Mouse (Mus musculus) thymus, adult 2 months (tissue): Measurements from ENCODE around the gene Srgap3.

Experiments
- CTCF ChIP-seq: fragments of 200-500 bp; IDR thresholded peaks from 2 replicates; pipeline ENCODE4 v1.5.1; 2012; ENCODE audit warnings: mild to moderate bottlenecking, control low read depth, low read length, moderate library complexity, borderline replicate concordance; ENCODE audit not compliant: control insufficient read depth, poor library complexity, insufficient read depth; ENCODE audit errors: extremely low read depth
- POLR2A ChIP-seq: fragments of 200-500 bp; IDR thresholded peaks from 2 replicates; pipeline ENCODE4 v1.6.1; 2012; ENCODE audit warnings: mild to moderate bottlenecking, low read length, control low read depth, moderate library complexity; ENCODE audit not compliant: control insufficient read depth, poor library complexity, insufficient read depth; ENCODE audit errors: extremely low read depth

DNA sequence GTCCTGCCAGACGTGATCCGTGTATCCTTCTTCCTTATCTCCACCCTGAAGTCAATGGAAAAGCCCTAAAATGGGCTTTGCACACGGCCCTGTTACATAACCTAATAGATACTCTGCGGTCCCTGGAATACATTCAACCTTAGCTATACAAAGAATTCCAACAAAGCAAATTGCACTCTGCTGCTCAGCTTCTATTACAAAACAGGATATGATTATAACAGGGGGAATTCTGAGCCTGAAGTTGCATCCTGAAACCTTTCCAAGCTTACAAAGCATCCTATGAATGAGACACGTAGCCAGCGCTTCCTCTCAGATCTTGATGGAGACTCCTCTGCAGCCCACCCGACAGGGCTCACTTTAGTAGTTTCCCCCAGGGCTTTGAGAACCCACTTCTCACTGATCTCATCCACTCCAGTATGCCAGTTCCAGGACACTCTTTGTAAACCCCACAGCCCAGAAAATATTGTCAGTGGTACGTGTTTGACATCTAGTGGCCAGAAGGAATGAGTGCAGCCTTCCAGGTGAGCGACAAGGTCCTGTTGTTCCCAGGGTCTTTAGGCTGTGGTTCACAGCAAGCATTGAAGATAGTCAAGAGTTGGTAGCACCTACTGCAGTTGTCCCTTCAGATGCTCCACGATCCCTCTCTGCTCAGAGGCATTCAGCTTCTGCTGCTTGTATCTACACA, 165.5 kb downstream of the Srgap3 start:
- TF ChIP-seq CTCF (no peak), POLR2A (no peak)
